ENCODE assay signal across 28 mouse cellular contexts in the genomic region with DNA sequence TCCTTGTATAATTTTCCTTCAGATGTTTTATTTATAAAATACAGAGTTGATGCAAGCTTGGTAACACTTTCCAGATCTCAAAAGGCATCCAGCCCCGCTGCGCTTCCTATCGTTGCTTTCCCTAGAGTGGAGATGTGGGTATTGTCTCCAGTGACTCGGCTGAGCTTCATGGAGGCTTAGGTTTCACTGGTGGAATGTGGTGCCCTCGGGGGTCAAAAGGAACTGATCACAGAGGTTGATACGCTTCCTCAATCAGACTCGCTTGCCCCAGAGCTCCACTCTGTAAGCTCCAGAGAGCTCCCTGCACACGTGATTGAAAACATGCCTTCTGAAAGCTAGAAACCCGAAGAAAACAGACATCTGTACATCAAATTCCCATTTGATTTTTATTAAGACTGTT.
DNase-seq lines count a peak whose midpoint lies in the region; ATAC-seq lines count a peak whose summit lies in the region.
"Had no signal": no experiment of that assay in that cellular context is flagged by ENCODE, and none has a peak within 500 bp of the region (broad histone marks: within the 10 kb centered on the region; RNA-seq: fewer than 3 reads in every experiment).

No protein-coding gene starts in this region.

- H3K9ac ChIP-seq in forebrain, embryonic 12.5 days: no peak overlapping the region
- H3K9ac ChIP-seq in embryonic facial prominence, embryonic 12.5 days: no peak overlapping the region
- H3K9ac ChIP-seq in hindbrain, embryonic 12.5 days: no peak overlapping the region
- H3K9ac ChIP-seq: forebrain, embryonic 15.5 days; heart, embryonic 15.5 days; hindbrain, embryonic 14.5 days had no signal

- DNase-seq in forebrain, embryonic 10.5 days (ENCODE audit: extremely low spot score, low spot score): peak; percentile 38
- peak; percentile 39 for DNase-seq in embryo, embryonic 11 days
- DNase-seq in mesoderm, embryonic 11.5 days (ENCODE audit: low read depth, low spot score): peak; percentile 33
- no peak for DNase-seq in thymus, adult 18-20 months
- DNase-seq: adrenal gland, postnatal 10 days; adrenal gland, postnatal 36 days; B cell, adult 2 months; cerebellum, adult 18-20 months; cerebellum, adult 9-10 months; gastrocnemius, postnatal 14 days; heart, adult 11 months; heart, postnatal 10 days; heart, postnatal 36 days; kidney, adult 18-20 months had no signal

- no peak overlapping the region for H3K4me3 ChIP-seq in forebrain, embryonic 10.5 days
- H3K4me3 ChIP-seq in forebrain, embryonic 12.5 days (replicated peaks): no peak overlapping the region
- no peak overlapping the region for H3K4me3 ChIP-seq in embryonic facial prominence, embryonic 12.5 days
- no peak overlapping the region for H3K4me3 ChIP-seq in hindbrain, embryonic 12.5 days
- H3K4me3 ChIP-seq: forebrain, embryonic 15.5 days; heart, embryonic 15.5 days; hindbrain, embryonic 10.5 days had no signal

- H3K4me2 ChIP-seq in forebrain, embryonic 12.5 days: no peak overlapping the region
- H3K4me2 ChIP-seq in embryonic facial prominence, embryonic 12.5 days (replicated peaks): no peak overlapping the region
- no peak overlapping the region for H3K4me2 ChIP-seq in hindbrain, embryonic 12.5 days (replicated peaks)
- H3K4me2 ChIP-seq: forebrain, embryonic 15.5 days; heart, embryonic 11.5 days; heart, embryonic 15.5 days; hindbrain, embryonic 14.5 days had no signal

- 55% methylated on average over 9 of the region's 9 CpGs for WGBS in forebrain, embryonic 10.5 days
- WGBS in forebrain, embryonic 12.5 days: 74% methylated on average over 9 of the region's 9 CpGs
- WGBS in embryonic facial prominence, embryonic 12.5 days: 12% methylated on average over 9 of the region's 9 CpGs
- WGBS in hindbrain, embryonic 12.5 days: 66% methylated on average over 9 of the region's 9 CpGs

- peaks cover 18% of the 10 kb centered on the region for H3K4me1 ChIP-seq in forebrain, embryonic 10.5 days
- H3K4me1 ChIP-seq in forebrain, embryonic 12.5 days: peaks cover 8% of the 10 kb centered on the region
- peaks cover 16% of the 10 kb centered on the region; the same call in 1 of the 2 replicates for H3K4me1 ChIP-seq in embryonic facial prominence, embryonic 12.5 days
- H3K4me1 ChIP-seq in hindbrain, embryonic 12.5 days: peaks cover under 1% of the 10 kb centered on the region; the same call in 1 of the 2 replicates
- H3K4me1 ChIP-seq: forebrain, embryonic 15.5 days had no signal

- no peaks in the 10 kb centered on the region for H3K9me3 ChIP-seq in forebrain, embryonic 10.5 days
- H3K9me3 ChIP-seq in forebrain, embryonic 12.5 days: no peaks in the 10 kb centered on the region
- H3K9me3 ChIP-seq in embryonic facial prominence, embryonic 12.5 days: no peaks in the 10 kb centered on the region
- no peaks in the 10 kb centered on the region for H3K9me3 ChIP-seq in hindbrain, embryonic 12.5 days (replicated peaks)
- H3K9me3 ChIP-seq: forebrain, embryonic 15.5 days; heart, embryonic 15.5 days; hindbrain, embryonic 10.5 days had no signal

- H3K27me3 ChIP-seq in forebrain, embryonic 10.5 days (ENCODE audit: poor library complexity, severe bottlenecking): no peaks in the 10 kb centered on the region
- H3K27me3 ChIP-seq in forebrain, embryonic 12.5 days: no peaks in the 10 kb centered on the region
- H3K27me3 ChIP-seq in embryonic facial prominence, embryonic 12.5 days: no peaks in the 10 kb centered on the region
- no peaks in the 10 kb centered on the region for H3K27me3 ChIP-seq in hindbrain, embryonic 12.5 days
- H3K27me3 ChIP-seq: CH12.LX; forebrain, embryonic 15.5 days; heart, embryonic 15.5 days; Patski had no signal

- no peaks in the 10 kb centered on the region for H3K36me3 ChIP-seq in forebrain, embryonic 10.5 days (replicated peaks)
- H3K36me3 ChIP-seq in forebrain, embryonic 12.5 days (replicated peaks): no peaks in the 10 kb centered on the region
- H3K36me3 ChIP-seq in embryonic facial prominence, embryonic 12.5 days: no peaks in the 10 kb centered on the region
- H3K36me3 ChIP-seq in hindbrain, embryonic 12.5 days: no peaks in the 10 kb centered on the region
- H3K36me3 ChIP-seq: forebrain, embryonic 15.5 days; G1E; heart, embryonic 15.5 days; hindbrain, embryonic 10.5 days had no signal

- ATAC-seq in forebrain, embryonic 12.5 days (ENCODE audit: low FRiP score): no peak
- ATAC-seq in embryonic facial prominence, embryonic 12.5 days (ENCODE audit: insufficient number of reproducible peaks, insufficient read depth, low FRiP score, low TSS enrichment): 0 out of 2 replicates have a peak, but pooled peaks have one; percentile 41
- ATAC-seq in hindbrain, embryonic 12.5 days (ENCODE audit: low FRiP score): no peak
- ATAC-seq: forebrain, embryonic 15.5 days; hindbrain, postnatal 0 days; inflammation-experienced regulatory T-cells, adult 6 months; intestine, embryonic 16.5 days had no signal

- H3K27ac ChIP-seq in forebrain, embryonic 10.5 days: no peak overlapping the region
- H3K27ac ChIP-seq in forebrain, embryonic 12.5 days: no peak overlapping the region
- no peak overlapping the region for H3K27ac ChIP-seq in embryonic facial prominence, embryonic 12.5 days
- H3K27ac ChIP-seq in hindbrain, embryonic 12.5 days: no peak overlapping the region
- H3K27ac ChIP-seq: forebrain, embryonic 15.5 days; heart, embryonic 15.5 days; hindbrain, embryonic 10.5 days; hindbrain, embryonic 14.5 days; hindbrain, postnatal 0 days had no signal

Comparison
In these comparisons a context has a peak if more than half of its experiments do, and no peak if none do; other contexts are left out.
1. DNase-seq: peak in forebrain, embryonic 10.5 days (single experiment), embryo, embryonic 11 days (single experiment) and mesoderm, embryonic 11.5 days (single experiment); none in thymus, adult 18-20 months (0 of 2).